Mouse (Mus musculus): ENCODE measurements around the gene Sh2d1b2. TPM values are rescaled to one million over a fixed set of nuclear protein-coding genes. Genes with fewer than 3 reads are reported as not detected.
A peak's percentile ranks its signal among the peaks of the same experiment; 100 is the strongest.

The Sh2d1b2 gene
- polyA plus RNA-seq, 1 experiment from 2014 or later: not detected

GRCm38 (mm10) chr1:170270281-170270680 lies 37.7 kb downstream of the Sh2d1b2 start:
- Histone ChIP-seq H3K4me3 (ENCODE audit: low read depth, low read length) (no peak overlapping the region), H3K4me1 (ENCODE audit: insufficient read depth) (no peaks in the 10 kb centered on the region), H3K36me3 (replicated peaks; ENCODE audit: insufficient read depth, low read length) (no peaks in the 10 kb centered on the region), H3K9me3 (ENCODE audit: low read length) (peaks cover 5% of the 10 kb centered on the region; the same call in 1 of the 2 replicates), H3K27me3 (ENCODE audit: insufficient read depth, low read length) (no peaks in the 10 kb centered on the region), H3K27ac (ENCODE audit: low read depth) (no peak overlapping the region), H3K9ac (replicated peaks) (no peak overlapping the region), H3K4me2 (ENCODE audit: low read depth, low read length) (no peak overlapping the region)
- DNase-seq (no peak), ATAC-seq (no peak)
- WGBS (ENCODE audit: insufficient replicate concordance): 63% methylated on average over 6 of the region's 6 CpGs
- TF ChIP-seq EP300 (IDR thresholded peaks at IDR 0.05; ENCODE audit: low read depth): no peak
- no peak for TF ChIP-seq CTCF (IDR thresholded peaks at IDR 0.05; ENCODE audit: low read depth)

GRCm38 (mm10) chr1:170270696-170271095 lies 38.1 kb downstream of the Sh2d1b2 start:
- no peaks in the 10 kb centered on the region for H3K27me3 ChIP-seq (ENCODE audit: insufficient read depth, low read length)
- no peak overlapping the region for H3K4me2 ChIP-seq (ENCODE audit: low read depth, low read length)
- 58% methylated on average over 4 of the region's 4 CpGs for WGBS (ENCODE audit: insufficient replicate concordance)
- H3K9ac ChIP-seq (replicated peaks): no peak overlapping the region
- TF ChIP-seq EP300 (IDR thresholded peaks at IDR 0.05; ENCODE audit: low read depth): no peak
- no peak for TF ChIP-seq CTCF (IDR thresholded peaks at IDR 0.05; ENCODE audit: low read depth)
- no peaks in the 10 kb centered on the region for H3K4me1 ChIP-seq (ENCODE audit: insufficient read depth)
- H3K36me3 ChIP-seq (replicated peaks; ENCODE audit: insufficient read depth, low read length): no peaks in the 10 kb centered on the region
- no peak for ATAC-seq
- no peak for DNase-seq
- H3K9me3 ChIP-seq (ENCODE audit: low read length): peaks cover 5% of the 10 kb centered on the region; the same call in 1 of the 2 replicates
- H3K4me3 ChIP-seq (ENCODE audit: low read depth, low read length): no peak overlapping the region
- H3K27ac ChIP-seq (ENCODE audit: low read depth): no peak overlapping the region

- H3K4me1 ChIP-seq (ENCODE audit: insufficient read depth): no peaks in the 10 kb centered on the region
- no peak overlapping the region for H3K4me2 ChIP-seq (ENCODE audit: low read depth, low read length)
- ATAC-seq: no peak
- no peaks in the 10 kb centered on the region for H3K27me3 ChIP-seq (ENCODE audit: insufficient read depth, low read length)
- H3K9ac ChIP-seq (replicated peaks): no peak overlapping the region
- no peak for DNase-seq
- H3K27ac ChIP-seq (ENCODE audit: low read depth): no peak overlapping the region
- TF ChIP-seq CTCF (IDR thresholded peaks at IDR 0.05; ENCODE audit: low read depth) (no peak), EP300 (IDR thresholded peaks at IDR 0.05; ENCODE audit: low read depth) (no peak)
- H3K9me3 ChIP-seq (ENCODE audit: low read length): no peaks in the 10 kb centered on the region
- H3K4me3 ChIP-seq (ENCODE audit: low read depth, low read length): no peak overlapping the region
- H3K36me3 ChIP-seq (replicated peaks; ENCODE audit: insufficient read depth, low read length): no peaks in the 10 kb centered on the region
Observed at GRCm38 (mm10) chr1:170273252-170273651, 40.7 kb downstream of the Sh2d1b2 start.

GRCm38 (mm10) chr1:170277016-170277415 lies 44.5 kb downstream of the Sh2d1b2 start, which contains the start of gene Sh2d1b1:
Gene Sh2d1b1 (plus strand): TSS chr1:170277320.
- no peak within 1 kb of the TSS for H3K4me3 ChIP-seq (ENCODE audit: low read depth, low read length)
- no peak for TF ChIP-seq EP300 (IDR thresholded peaks at IDR 0.05; ENCODE audit: low read depth)
- TF ChIP-seq CTCF (IDR thresholded peaks at IDR 0.05; ENCODE audit: low read depth): no peak
- DNase-seq (no peak), ATAC-seq (no peak)
- no peak within 1 kb of the TSS for H3K27ac ChIP-seq (ENCODE audit: low read depth)
- H3K4me1 ChIP-seq (ENCODE audit: insufficient read depth): no peaks in the 10 kb centered on the region
- H3K9me3 ChIP-seq (ENCODE audit: low read length): no peaks in the 10 kb centered on the region
- no peaks in the 10 kb centered on the region for H3K36me3 ChIP-seq (replicated peaks; ENCODE audit: insufficient read depth, low read length)
- H3K27me3 ChIP-seq (ENCODE audit: insufficient read depth, low read length): no peaks in the 10 kb centered on the region
- H3K4me2 ChIP-seq (ENCODE audit: low read depth, low read length): no peak within 1 kb of the TSS
- H3K9ac ChIP-seq (replicated peaks): no peak within 1 kb of the TSS
- 63% methylated on average over 2 of the region's 3 CpGs for WGBS (ENCODE audit: insufficient replicate concordance)

- peak overlapping the region; percentile 55; the same call in 1 of the 2 replicates for H3K27ac ChIP-seq (ENCODE audit: low read depth)
- DNase-seq (no peak), ATAC-seq (peak; percentile 66)
- no peak overlapping the region for H3K4me2 ChIP-seq (ENCODE audit: low read depth, low read length)
- H3K4me3 ChIP-seq (ENCODE audit: low read depth, low read length): no peak overlapping the region
- H3K36me3 ChIP-seq (replicated peaks; ENCODE audit: insufficient read depth, low read length): no peaks in the 10 kb centered on the region
- no peak for TF ChIP-seq CTCF (IDR thresholded peaks at IDR 0.05; ENCODE audit: low read depth)
- TF ChIP-seq EP300 (IDR thresholded peaks at IDR 0.05; ENCODE audit: low read depth): no peak
- H3K9me3 ChIP-seq (ENCODE audit: low read length): no peaks in the 10 kb centered on the region
- no peaks in the 10 kb centered on the region for H3K27me3 ChIP-seq (ENCODE audit: insufficient read depth, low read length)
- H3K4me1 ChIP-seq (ENCODE audit: insufficient read depth): peaks cover 2% of the 10 kb centered on the region; the same call in 1 of the 2 replicates
- 32% methylated on average over 4 of the region's 4 CpGs for WGBS (ENCODE audit: insufficient replicate concordance)
- H3K9ac ChIP-seq (replicated peaks): no peak overlapping the region
Observed at GRCm38 (mm10) chr1:170282415-170283129, 50.0 kb downstream of the Sh2d1b2 start.

GRCm38 (mm10) chr1:170292239-170292951 lies 59.8 kb downstream of the Sh2d1b2 start:
- no peaks in the 10 kb centered on the region; the same call in 1 of the 2 replicates for H3K9me3 ChIP-seq (ENCODE audit: low read length)
- no peaks in the 10 kb centered on the region for H3K27me3 ChIP-seq (ENCODE audit: insufficient read depth, low read length)
- ATAC-seq (peak; percentile 94), DNase-seq (peak; percentile 36)
- WGBS (ENCODE audit: insufficient replicate concordance): 37% methylated on average over 9 of the region's 9 CpGs
- no peak; the same call in 1 of the 2 replicates for TF ChIP-seq EP300 (IDR thresholded peaks at IDR 0.05; ENCODE audit: low read depth)
- peak; percentile 76 for TF ChIP-seq CTCF (IDR thresholded peaks at IDR 0.05; ENCODE audit: low read depth)
- no peaks in the 10 kb centered on the region for H3K4me1 ChIP-seq (ENCODE audit: insufficient read depth)
- no peaks in the 10 kb centered on the region for H3K36me3 ChIP-seq (replicated peaks; ENCODE audit: insufficient read depth, low read length)
- no peak overlapping the region for H3K27ac ChIP-seq (ENCODE audit: low read depth)
- H3K4me2 ChIP-seq (ENCODE audit: low read depth, low read length): no peak overlapping the region
- H3K9ac ChIP-seq (replicated peaks): no peak overlapping the region
- H3K4me3 ChIP-seq (ENCODE audit: low read depth, low read length): no peak overlapping the region
